Mouse (Mus musculus) midbrain, embryonic 13.5 days (tissue): ENCODE measurements around the gene S100b. TPM values are rescaled to one million over a fixed set of nuclear protein-coding genes. Genes with fewer than 3 reads are reported as not detected.
A peak's percentile ranks its signal among the peaks of the same experiment; 100 is the strongest.

ENCODE experiments used
- ATAC-seq: fragments of 200-750 bp; cut with Nextera tagmentation; 2 replicates; pipeline ENCODE4 v1.8.0; 2017; ENCODE audit warnings: mild to moderate bottlenecking, moderate TSS enrichment, moderate library complexity
- H3K27ac ChIP-seq: fragments of 300-500 bp; sonication (generic); 2 replicates; pipeline ENCODE4 v1.5.1; 2015; ENCODE audit warnings: inconsistent platforms, mild to moderate bottlenecking, moderate library complexity
- H3K27me3 ChIP-seq: fragments of 300-500 bp; sonication (generic); 2 replicates; pipeline ENCODE4 v1.6.1; 2015; ENCODE audit warnings: mild to moderate bottlenecking, inconsistent platforms
- H3K36me3 ChIP-seq: fragments of 300-500 bp; sonication (generic); 2 replicates; pipeline ENCODE4 v1.6.1; 2015; ENCODE audit warnings: mild to moderate bottlenecking, inconsistent platforms
- H3K4me1 ChIP-seq: fragments of 300-500 bp; sonication (generic); replicated peaks from 2 replicates; pipeline ENCODE4 v1.6.1; 2015; ENCODE audit warnings: inconsistent platforms
- H3K4me2 ChIP-seq: fragments of 300-500 bp; sonication (generic); replicated peaks from 2 replicates; pipeline ENCODE4 v1.6.1; 2015; ENCODE audit warnings: moderate library complexity, mild to moderate bottlenecking, inconsistent platforms
- H3K4me3 ChIP-seq: fragments of 300-500 bp; sonication (generic); replicated peaks from 2 replicates; pipeline ENCODE4 v1.5.1; 2015; ENCODE audit warnings: mild to moderate bottlenecking, inconsistent platforms
- H3K9ac ChIP-seq: fragments of 300-500 bp; sonication (generic); replicated peaks from 2 replicates; pipeline ENCODE4 v1.6.1; 2015; ENCODE audit warnings: mild to moderate bottlenecking, inconsistent platforms
- H3K9me3 ChIP-seq: fragments of 300-500 bp; sonication (generic); 2 replicates; pipeline ENCODE4 v1.6.1; 2016; ENCODE audit warnings: mild to moderate bottlenecking, inconsistent platforms
- WGBS: fragments of 180-500 bp; shearing (Covaris S2); methylation state at CpG from one replicate; pipeline ENCODE4 v1.1.7; 2015; 5-methylcytosine and 5-hydroxymethylcytosine counted together
- polyA plus RNA-seq: library from polyadenylated mRNA; unstranded; fragments of >200 nt; fragmentation: Nextera tagmentation; extraction: Ambion mirVana; gene quantifications from 2 replicates; pipeline ENCODE4 v1.2.1, GENCODE M21; 2015

The S100b gene
- 0.18 and 0.31 TPM in 2 replicates for polyA plus RNA-seq

DNA sequence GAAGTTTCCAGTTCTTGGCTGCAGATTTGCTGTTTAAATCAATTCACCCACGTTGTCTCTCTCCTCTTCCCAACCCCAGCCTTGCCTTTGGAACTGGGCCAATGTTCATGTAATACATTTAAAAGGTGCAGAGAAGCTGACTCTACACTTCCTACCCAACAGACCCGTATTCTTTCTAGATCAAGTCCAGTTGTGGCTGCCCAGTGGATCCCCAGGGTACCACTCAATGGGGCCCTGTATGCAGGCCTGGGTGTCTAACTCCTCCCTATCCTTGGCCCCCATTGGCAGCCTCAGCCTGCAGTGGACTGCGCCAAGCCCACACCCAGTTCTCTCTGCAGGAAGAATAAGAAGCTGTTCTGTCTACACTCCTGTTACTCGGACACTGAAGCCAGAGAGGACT lies at the start of gene S100b:
Gene S100b, plus strand, starts transcription at position 318 of the 400 bp plus-strand sequence.
- Histone ChIP-seq H3K4me2 (no peak within 1 kb of the TSS), H3K9ac (no peak within 1 kb of the TSS), H3K4me1 (no peaks in the 10 kb centered on the region), H3K4me3 (no peak within 1 kb of the TSS), H3K27me3 (no peaks in the 10 kb centered on the region), H3K9me3 (no peaks in the 10 kb centered on the region), H3K27ac (no peak within 1 kb of the TSS), H3K36me3 (no peaks in the 10 kb centered on the region)
- 0 out of 2 replicates have a peak, but pooled peaks have one; percentile 27 for ATAC-seq
- WGBS, result 70% methylated on average over 4 of the region's 4 CpGs

- Histone ChIP-seq H3K36me3 (peaks cover 65% of the 10 kb centered on the region), H3K4me3 (no peak overlapping the region), H3K27ac (no peak overlapping the region), H3K9ac (no peak overlapping the region), H3K27me3 (no peaks in the 10 kb centered on the region), H3K4me1 (no peaks in the 10 kb centered on the region), H3K9me3 (no peaks in the 10 kb centered on the region), H3K4me2 (no peak overlapping the region)
- 92% methylated on average over 13 of the region's 13 CpGs for WGBS
- no peak for ATAC-seq
Observed at GRCm38 (mm10) chr10:76207262-76207796, 46.3 kb upstream of the S100b start.

GRCm38 (mm10) chr10:76209241-76209640 lies 44.4 kb upstream of the S100b start:
- Histone ChIP-seq H3K36me3 (peaks cover 85% of the 10 kb centered on the region), H3K27me3 (no peaks in the 10 kb centered on the region), H3K27ac (no peak overlapping the region), H3K9me3 (peaks cover 2% of the 10 kb centered on the region; the same call in 1 of the 2 replicates), H3K4me3 (no peak overlapping the region), H3K4me1 (no peaks in the 10 kb centered on the region), H3K9ac (no peak overlapping the region), H3K4me2 (no peak overlapping the region)
- 0 out of 2 replicates have a peak, but pooled peaks have one; percentile 37 for ATAC-seq
- WGBS, result 89% methylated on average over 8 of the region's 8 CpGs

- Histone ChIP-seq H3K9me3 (peaks cover 15% of the 10 kb centered on the region), H3K36me3 (peaks cover 97% of the 10 kb centered on the region), H3K4me2 (no peak overlapping the region), H3K9ac (no peak overlapping the region), H3K27me3 (no peaks in the 10 kb centered on the region), H3K4me3 (no peak overlapping the region), H3K27ac (no peak overlapping the region), H3K4me1 (no peaks in the 10 kb centered on the region)
- ATAC-seq, result no peak
- 94% methylated on average over 7 of the region's 7 CpGs for WGBS
Observed at GRCm38 (mm10) chr10:76210806-76211205, 42.8 kb upstream of the S100b start.

- Histone ChIP-seq H3K4me1 (no peaks in the 10 kb centered on the region), H3K4me2 (no peak overlapping the region), H3K9me3 (peaks cover 15% of the 10 kb centered on the region), H3K36me3 (peaks cover 97% of the 10 kb centered on the region), H3K4me3 (no peak overlapping the region), H3K27me3 (no peaks in the 10 kb centered on the region), H3K27ac (no peak overlapping the region), H3K9ac (no peak overlapping the region)
- WGBS, result 96% methylated on average over 6 of the region's 6 CpGs
- ATAC-seq, result no peak
Observed at GRCm38 (mm10) chr10:76212121-76212520, 41.5 kb upstream of the S100b start.

GRCm38 (mm10) chr10:76214161-76214560 lies 39.5 kb upstream of the S100b start:
- Histone ChIP-seq H3K27ac (no peak overlapping the region), H3K4me2 (no peak overlapping the region), H3K9ac (no peak overlapping the region), H3K9me3 (peaks cover 15% of the 10 kb centered on the region), H3K27me3 (no peaks in the 10 kb centered on the region), H3K4me1 (no peaks in the 10 kb centered on the region), H3K4me3 (no peak overlapping the region), H3K36me3 (peaks cover 96% of the 10 kb centered on the region)
- WGBS, result 94% methylated on average over 4 of the region's 4 CpGs
- ATAC-seq, result no peak

DNA sequence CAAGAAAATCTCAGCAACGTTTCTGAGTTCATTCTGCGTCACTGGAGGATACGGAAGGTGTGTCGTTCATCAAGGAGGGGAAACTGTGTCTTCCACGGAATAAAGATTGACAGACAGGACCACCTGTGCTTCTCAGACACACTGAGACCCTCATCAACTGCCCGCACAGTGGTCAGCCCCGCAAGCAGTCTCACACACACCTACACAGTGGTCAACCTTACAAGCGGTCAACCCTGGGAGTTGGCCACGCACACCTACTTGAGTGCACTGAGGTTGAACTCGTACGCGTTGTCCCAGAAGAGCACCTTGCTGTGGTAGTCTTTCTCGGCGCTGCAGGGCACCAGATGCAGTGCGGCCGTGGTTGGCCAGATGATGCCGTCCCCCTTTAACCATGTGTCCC lies 36.6 kb upstream of the S100b start:
- Histone ChIP-seq H3K4me3 (no peak overlapping the region), H3K36me3 (peaks cover 99% of the 10 kb centered on the region), H3K9ac (no peak overlapping the region), H3K27ac (no peak overlapping the region), H3K9me3 (peaks cover 15% of the 10 kb centered on the region), H3K27me3 (no peaks in the 10 kb centered on the region), H3K4me2 (no peak overlapping the region), H3K4me1 (no peaks in the 10 kb centered on the region)
- ATAC-seq, result no peak
- 97% methylated on average over 17 of the region's 17 CpGs for WGBS

DNA sequence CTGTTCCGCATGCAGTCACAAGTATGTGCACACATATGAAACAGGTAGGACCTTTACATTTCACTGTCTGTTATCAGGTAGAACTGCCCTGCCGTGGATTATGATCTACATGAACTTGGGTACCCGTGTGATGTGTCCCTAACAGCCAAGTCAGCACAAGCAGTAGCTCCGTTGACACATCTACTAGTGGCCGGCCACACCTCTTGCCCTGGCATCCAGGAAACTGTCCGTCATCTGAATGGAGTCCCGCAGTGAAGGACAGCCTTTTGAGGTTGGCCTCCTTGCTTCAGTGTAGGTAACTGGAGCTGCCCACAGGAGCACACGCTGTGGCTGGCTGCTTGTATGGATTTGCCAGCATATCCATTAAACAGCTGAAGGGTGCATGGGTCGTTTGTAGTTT lies 35.4 kb upstream of the S100b start:
- Histone ChIP-seq H3K27me3 (no peaks in the 10 kb centered on the region), H3K4me3 (no peak overlapping the region), H3K9ac (no peak overlapping the region), H3K27ac (no peak overlapping the region), H3K36me3 (peaks cover 99% of the 10 kb centered on the region), H3K4me1 (no peaks in the 10 kb centered on the region), H3K4me2 (no peak overlapping the region), H3K9me3 (peaks cover 15% of the 10 kb centered on the region)
- ATAC-seq, result no peak
- 89% methylated on average over 9 of the region's 9 CpGs for WGBS

DNA sequence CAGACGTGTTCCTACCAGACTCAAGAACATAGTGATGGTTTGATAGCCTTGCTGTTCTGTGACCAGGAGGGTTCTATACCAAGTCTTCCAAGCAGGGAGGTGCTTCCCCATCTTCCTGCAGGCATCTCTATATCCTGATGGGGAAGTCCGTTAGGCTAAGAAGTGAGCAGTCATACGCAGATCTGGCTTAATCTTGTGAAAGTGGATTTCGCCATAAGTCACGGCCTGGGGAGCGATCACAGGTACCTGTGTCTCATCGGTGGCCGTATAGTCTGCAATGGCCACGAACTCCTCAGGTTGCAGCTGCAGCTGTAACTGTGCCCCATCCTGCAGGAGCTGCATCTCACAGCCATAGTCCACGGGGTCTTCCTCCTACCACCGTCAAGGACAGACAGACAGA lies 27.7 kb upstream of the S100b start:
- H3K4me2 ChIP-seq, result no peak overlapping the region
- peaks cover 64% of the 10 kb centered on the region for H3K36me3 ChIP-seq
- no peak overlapping the region for H3K9ac ChIP-seq
- no peak overlapping the region for H3K27ac ChIP-seq
- H3K4me3 ChIP-seq, result no peak overlapping the region
- H3K27me3 ChIP-seq, result no peaks in the 10 kb centered on the region
- no peaks in the 10 kb centered on the region for H3K4me1 ChIP-seq
- H3K9me3 ChIP-seq, result no peaks in the 10 kb centered on the region
- no peak for ATAC-seq
- 92% methylated on average over 11 of the region's 11 CpGs for WGBS

- H3K9me3 ChIP-seq, result no peaks in the 10 kb centered on the region
- no peak for ATAC-seq
- H3K4me2 ChIP-seq, result no peak overlapping the region
- H3K9ac ChIP-seq, result no peak overlapping the region
- peaks cover 28% of the 10 kb centered on the region for H3K36me3 ChIP-seq
- H3K27me3 ChIP-seq, result no peaks in the 10 kb centered on the region
- no peak overlapping the region for H3K27ac ChIP-seq
- peaks cover 7% of the 10 kb centered on the region; the same call in 1 of the 2 replicates for H3K4me1 ChIP-seq
- 83% methylated on average over 1 of the region's 1 CpGs for WGBS
- H3K4me3 ChIP-seq, result no peak overlapping the region
Observed at GRCm38 (mm10) chr10:76229627-76230026, 24.0 kb upstream of the S100b start.

DNA sequence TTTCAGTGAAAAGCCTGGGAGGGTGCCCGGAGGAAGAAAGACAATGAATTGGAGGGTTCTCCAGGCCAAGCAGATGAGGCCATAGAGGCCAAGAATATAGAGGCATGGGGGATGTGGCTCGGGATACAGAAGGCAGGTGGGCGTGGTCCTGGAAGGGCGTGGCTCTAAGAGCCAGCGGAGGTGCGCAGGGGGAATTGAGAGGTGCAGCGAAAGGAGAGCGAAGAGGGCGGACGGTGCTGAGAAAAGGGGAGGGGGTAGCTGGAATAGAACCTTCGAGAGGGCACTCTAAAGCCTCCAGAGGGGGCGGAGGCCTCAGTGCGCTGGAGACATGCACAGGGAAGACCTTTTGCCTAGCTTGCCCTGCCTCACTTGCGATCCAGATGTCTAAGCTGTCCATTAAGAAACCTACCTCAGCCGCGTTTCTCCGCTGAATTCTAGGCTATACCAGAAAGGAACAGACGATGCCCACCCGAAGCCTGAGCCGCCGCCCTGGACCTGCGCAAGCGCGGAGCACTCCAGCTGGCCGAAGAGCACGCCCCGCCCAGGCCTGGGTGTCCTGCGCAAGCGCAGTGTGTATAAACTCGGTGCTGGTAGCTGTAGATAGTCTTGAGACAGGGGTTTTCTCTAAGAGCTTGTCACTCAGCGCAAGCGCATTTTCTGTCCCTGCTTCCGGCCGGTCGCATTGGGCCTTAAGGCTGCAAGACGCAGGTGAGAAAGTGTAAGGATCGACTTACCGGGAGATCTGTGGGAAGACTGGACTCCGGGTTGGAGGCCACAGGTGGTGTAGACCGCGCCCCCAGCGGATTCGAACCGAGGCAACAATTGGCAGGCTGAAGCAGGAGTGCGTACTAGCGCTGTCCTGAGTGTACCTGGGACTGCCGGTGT lies 16.1 kb upstream of the S100b start, which contains the start of gene Prmt2:
Gene Prmt2, minus strand, starts transcription at position 525 of the 885 bp plus-strand sequence.
- H3K4me2 ChIP-seq, result peak within 1 kb of the TSS; percentile 63
- no peaks in the 10 kb centered on the region for H3K27me3 ChIP-seq
- peaks cover 5% of the 10 kb centered on the region for H3K36me3 ChIP-seq
- H3K9me3 ChIP-seq, result no peaks in the 10 kb centered on the region
- H3K4me3 ChIP-seq, result peak within 1 kb of the TSS; percentile 74
- peaks cover 29% of the 10 kb centered on the region for H3K4me1 ChIP-seq
- H3K27ac ChIP-seq, result peak within 1 kb of the TSS; percentile 96
- peak; percentile 99 for ATAC-seq
- peak within 1 kb of the TSS; percentile 84 for H3K9ac ChIP-seq
- WGBS, result under 1% methylated on average over 47 of the region's 47 CpGs

GRCm38 (mm10) chr10:76239401-76239800 lies 14.3 kb upstream of the S100b start:
- WGBS, result 78% methylated on average over 4 of the region's 4 CpGs
- Histone ChIP-seq H3K9ac (no peak overlapping the region), H3K36me3 (peaks cover 5% of the 10 kb centered on the region), H3K9me3 (no peaks in the 10 kb centered on the region), H3K4me3 (no peak overlapping the region), H3K4me1 (peaks cover 24% of the 10 kb centered on the region), H3K27me3 (no peaks in the 10 kb centered on the region), H3K27ac (no peak overlapping the region), H3K4me2 (no peak overlapping the region)
- no peak for ATAC-seq
